Mouse (Mus musculus) C2C12 (cell line): Measurements from ENCODE around the gene Drosha.

Source experiments
- CTCF ChIP-seq: IDR thresholded peaks from one replicate; pipeline ENCODE4 v1.5.1; 2011; ENCODE audit not compliant: control insufficient read depth, insufficient read depth, insufficient read length
- MAX ChIP-seq: IDR thresholded peaks from one replicate; pipeline ENCODE4 v1.6.1; 2011; ENCODE audit warnings: mild to moderate bottlenecking, control low read depth

DNA sequence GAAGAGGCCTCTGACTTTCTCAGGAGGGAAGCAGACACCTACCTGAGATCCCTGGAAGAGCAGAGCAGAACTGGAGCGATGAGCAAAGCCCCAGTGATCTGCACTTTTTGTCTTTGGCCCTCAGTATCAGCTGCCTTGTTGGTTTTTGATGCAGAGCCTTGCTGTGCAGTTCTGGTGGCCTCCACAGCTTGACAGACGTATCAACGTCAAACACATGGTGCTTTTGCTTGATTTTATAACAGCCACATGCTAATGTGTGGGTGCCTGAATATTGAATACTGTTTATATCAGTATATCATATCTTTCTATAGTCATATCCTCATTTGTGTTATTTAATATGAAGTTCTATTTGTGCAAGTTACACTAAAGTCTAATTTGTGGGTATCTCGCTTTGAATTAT, 19.5 kb upstream of the Drosha start:
- no peak for TF ChIP-seq CTCF
- no peak for TF ChIP-seq MAX
